ENCODE assay signal across 27 mouse cellular contexts in genomic region chr10:99355303-99355702, GRCm38 (mm10).
DNase-seq lines count a peak whose midpoint lies in the region; ATAC-seq and TF ChIP-seq lines count a peak whose summit lies in the region.
"Had no signal": no experiment of that assay in that cellular context is flagged by ENCODE, and none has a peak within 500 bp of the region (broad histone marks: within the 10 kb centered on the region; RNA-seq: fewer than 3 reads in every experiment).

No protein-coding gene starts in this region.

- H3K4me3 ChIP-seq in liver, adult 2 months (ENCODE audit: insufficient read depth, low read depth, low read length) = no peak overlapping the region
- no peak overlapping the region for H3K4me3 ChIP-seq in liver, embryonic 12.5 days
- no peak overlapping the region for H3K4me3 ChIP-seq in embryonic facial prominence, embryonic 10.5 days
- no peak overlapping the region for H3K4me3 ChIP-seq in left cerebral cortex, adult 2 months
- no peak overlapping the region for H3K4me3 ChIP-seq in midbrain, embryonic 15.5 days
- H3K4me3 ChIP-seq: embryonic facial prominence, embryonic 13.5 days; erythroblast, embryonic 14.5 days; forebrain, embryonic 12.5 days; forebrain, embryonic 15.5 days; heart, embryonic 12.5 days; heart, embryonic 15.5 days; hindbrain, embryonic 10.5 days had no signal

- H3K9me3 ChIP-seq in liver, embryonic 12.5 days (replicated peaks) = no peaks in the 10 kb centered on the region
- no peaks in the 10 kb centered on the region for H3K9me3 ChIP-seq in embryonic facial prominence, embryonic 10.5 days
- H3K9me3 ChIP-seq in midbrain, embryonic 15.5 days = no peaks in the 10 kb centered on the region
- H3K9me3 ChIP-seq: embryonic facial prominence, embryonic 13.5 days; forebrain, embryonic 12.5 days; forebrain, embryonic 15.5 days; heart, embryonic 12.5 days; heart, embryonic 15.5 days; hindbrain, embryonic 10.5 days had no signal

- 0 out of 2 replicates have a peak overlapping the region, but pooled peaks have one; percentile 1 for H3K27ac ChIP-seq in liver, adult 2 months (replicated peaks; ENCODE audit: insufficient read depth, low read depth, low read length)
- no peak overlapping the region for H3K27ac ChIP-seq in liver, embryonic 12.5 days
- no peak overlapping the region for H3K27ac ChIP-seq in embryonic facial prominence, embryonic 10.5 days (replicated peaks)
- H3K27ac ChIP-seq in left cerebral cortex, adult 2 months = no peak overlapping the region
- no peak overlapping the region for H3K27ac ChIP-seq in midbrain, embryonic 15.5 days
- H3K27ac ChIP-seq: embryonic facial prominence, embryonic 13.5 days; forebrain, embryonic 12.5 days; forebrain, embryonic 15.5 days; heart, embryonic 15.5 days; hindbrain, embryonic 10.5 days; hindbrain, embryonic 14.5 days; hindbrain, postnatal 0 days had no signal

- H3K4me2 ChIP-seq in liver, embryonic 12.5 days = no peak overlapping the region
- H3K4me2 ChIP-seq in midbrain, embryonic 15.5 days = no peak overlapping the region
- H3K4me2 ChIP-seq: embryonic facial prominence, embryonic 13.5 days; forebrain, embryonic 12.5 days; forebrain, embryonic 15.5 days; heart, embryonic 12.5 days; heart, embryonic 15.5 days; hindbrain, embryonic 14.5 days had no signal

- no peaks in the 10 kb centered on the region for H3K27me3 ChIP-seq in liver, adult 2 months (ENCODE audit: control insufficient read depth, insufficient read depth, low read length)
- H3K27me3 ChIP-seq in liver, embryonic 12.5 days (replicated peaks) = no peaks in the 10 kb centered on the region
- no peaks in the 10 kb centered on the region for H3K27me3 ChIP-seq in embryonic facial prominence, embryonic 10.5 days (replicated peaks; ENCODE audit: low read depth, poor library complexity, severe bottlenecking)
- no peaks in the 10 kb centered on the region for H3K27me3 ChIP-seq in midbrain, embryonic 15.5 days (replicated peaks)
- H3K27me3 ChIP-seq: forebrain, embryonic 12.5 days; forebrain, embryonic 15.5 days; heart, embryonic 12.5 days; heart, embryonic 15.5 days had no signal

- intact Hi-C loops in left cerebral cortex, adult 2 months (cut with DNase I) = loop anchor here (5.0 kb wide), 1 partner anchor 42 kb away; no protein-coding TSS in a partner anchor

- no peak for TF ChIP-seq POLR2A in liver, adult 2 months (IDR thresholded peaks at IDR 0.05; ENCODE audit: extremely low read depth, insufficient read depth, low read length)

- WGBS in liver, adult 2 months = 35% methylated on average over 4 of the region's 4 CpGs
- 78% methylated on average over 4 of the region's 4 CpGs for WGBS in liver, embryonic 12.5 days (ENCODE audit: insufficient replicate concordance)
- 93% methylated on average over 4 of the region's 4 CpGs for WGBS in embryonic facial prominence, embryonic 10.5 days
- 92% methylated on average over 4 of the region's 4 CpGs for WGBS in midbrain, embryonic 15.5 days

- H3K36me3 ChIP-seq in liver, adult 2 months (ENCODE audit: control insufficient read depth, insufficient read depth, low read length) = no peaks in the 10 kb centered on the region
- H3K36me3 ChIP-seq in liver, embryonic 12.5 days = no peaks in the 10 kb centered on the region
- H3K36me3 ChIP-seq in embryonic facial prominence, embryonic 10.5 days (replicated peaks) = no peaks in the 10 kb centered on the region
- H3K36me3 ChIP-seq in midbrain, embryonic 15.5 days (replicated peaks) = no peaks in the 10 kb centered on the region
- H3K36me3 ChIP-seq: embryonic facial prominence, embryonic 13.5 days; forebrain, embryonic 12.5 days; forebrain, embryonic 15.5 days; heart, embryonic 12.5 days; heart, embryonic 15.5 days; hindbrain, embryonic 10.5 days had no signal

- DNase-seq in liver, adult 2 months (ENCODE audit: extremely low read depth, low read depth, low spot score) = peak; percentile 87
- peak; percentile 5 for DNase-seq in embryonic facial prominence, embryonic 10.5 days (ENCODE audit: low spot score)
- no peak for DNase-seq in left cerebral cortex, adult 2 months (ENCODE audit: extremely low spot score in 1 of 2, low spot score in 2 of 2)
- no peak for DNase-seq in right cerebral cortex, postnatal 36 days (ENCODE audit: low spot score in 2 of 2)
- DNase-seq: adrenal gland, postnatal 10 days; adrenal gland, postnatal 36 days; cerebellum, adult 11 months; cerebellum, adult 2 months; cerebellum, adult 9-11 months; cerebellum, postnatal 25 days; gastrocnemius, postnatal 25 days; heart, postnatal 10 days; heart, postnatal 36 days had no signal

- no peak for ATAC-seq in liver, embryonic 12.5 days
- peak; percentile 53 for ATAC-seq in megakaryocyte progenitor cell, adult 5-6 weeks (replicated peaks; ENCODE audit: poor library complexity)
- no peak for ATAC-seq in midbrain, embryonic 15.5 days (replicated peaks)
- ATAC-seq: CD4-positive, CD25-positive, alpha-beta regulatory T cell, adult 4 months; forebrain, embryonic 15.5 days; hindbrain, postnatal 0 days; inflammation-experienced regulatory T-cells, adult 6 months had no signal

- TF ChIP-seq CTCF in liver, adult 2 months (IDR thresholded peaks at IDR 0.05; ENCODE audit: low read depth, low read length) = no peak
- no peak for TF ChIP-seq CTCF in left cerebral cortex, adult 2 months (IDR thresholded peaks at IDR 0.05)

- H3K9ac ChIP-seq in liver, adult 2 months (ENCODE audit: low read depth, low read length) = no peak overlapping the region
- no peak overlapping the region for H3K9ac ChIP-seq in liver, embryonic 12.5 days
- H3K9ac ChIP-seq in midbrain, embryonic 15.5 days = no peak overlapping the region
- H3K9ac ChIP-seq: embryonic facial prominence, embryonic 13.5 days; forebrain, embryonic 12.5 days; forebrain, embryonic 15.5 days; heart, embryonic 12.5 days; heart, embryonic 15.5 days; hindbrain, embryonic 14.5 days had no signal

- peaks cover 17% of the 10 kb centered on the region; the same call in 1 of the 2 replicates for H3K4me1 ChIP-seq in liver, adult 2 months (ENCODE audit: control insufficient read depth, insufficient read depth, low read length)
- no peaks in the 10 kb centered on the region for H3K4me1 ChIP-seq in liver, embryonic 12.5 days
- peaks cover 39% of the 10 kb centered on the region for H3K4me1 ChIP-seq in embryonic facial prominence, embryonic 10.5 days
- no peaks in the 10 kb centered on the region for H3K4me1 ChIP-seq in midbrain, embryonic 15.5 days
- H3K4me1 ChIP-seq: heart, embryonic 12.5 days; heart, embryonic 15.5 days had no signal

- H3K79me2 ChIP-seq in liver, adult 2 months (ENCODE audit: control insufficient read depth, insufficient read depth, low read length) = no peaks in the 10 kb centered on the region

Comparison
In these comparisons a context has a peak if more than half of its experiments do, and no peak if none do; other contexts are left out.
1. DNase-seq: peak in liver, adult 2 months (single experiment) and embryonic facial prominence, embryonic 10.5 days (single experiment); none in left cerebral cortex, adult 2 months (0 of 2) and right cerebral cortex, postnatal 36 days (0 of 2).